ENCODE assay signal across 20 mouse cellular contexts in the genomic region with DNA sequence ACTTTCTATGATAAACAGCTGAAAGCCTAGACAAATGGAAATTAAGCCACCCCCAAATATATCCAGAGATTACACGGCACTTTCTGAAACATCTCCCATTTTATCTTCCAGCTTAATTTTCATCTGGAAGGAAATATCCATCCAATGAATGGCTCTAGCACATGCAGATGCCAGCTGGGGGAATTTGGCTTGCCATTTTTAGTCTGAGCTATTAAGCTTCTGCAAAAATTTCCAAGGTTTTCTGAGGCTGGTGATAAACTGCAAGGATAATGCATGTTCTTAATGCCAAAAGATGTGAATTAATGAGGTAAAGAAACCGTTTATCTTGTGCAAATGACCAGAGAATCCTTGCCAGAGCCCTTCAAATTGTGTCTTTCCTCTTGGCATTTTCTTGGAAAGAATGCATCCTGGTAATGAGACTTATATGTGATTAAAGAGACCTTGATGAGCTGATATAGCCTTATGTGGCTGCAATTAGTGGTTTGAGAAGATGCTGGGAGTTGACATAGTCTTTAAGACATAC.
"Had no signal": no experiment of that assay in that cellular context is flagged by ENCODE, and none has a peak within 500 bp of the region (broad histone marks: within the 10 kb centered on the region; RNA-seq: fewer than 3 reads in every experiment).

No protein-coding gene starts in this region.

- H3K36me3 ChIP-seq: kidney, embryonic 15.5 days; limb, embryonic 12.5 days; limb, embryonic 15.5 days; midbrain, embryonic 12.5 days; stomach, embryonic 15.5 days had no signal

- H3K27ac ChIP-seq: kidney, embryonic 15.5 days; limb, embryonic 12.5 days; limb, embryonic 15.5 days; liver, embryonic 14.5 days; macrophage; midbrain, embryonic 12.5 days; stomach, embryonic 15.5 days had no signal

- H3K4me2 ChIP-seq: kidney, embryonic 15.5 days; limb, embryonic 12.5 days; limb, embryonic 15.5 days; liver, embryonic 11.5 days; lung, embryonic 14.5 days; midbrain, embryonic 12.5 days; stomach, embryonic 15.5 days had no signal

- DNase-seq: kidney, adult 8-10 months; kidney, postnatal 10 days; kidney, postnatal 36 days; left cerebral cortex, postnatal 4 days; liver, postnatal 0 days; lung, embryonic 14.5 days; right cerebral cortex, postnatal 14 days; spleen, adult 18-20 months; thymus, adult 18-20 months; thymus, postnatal 36 days had no signal

- ATAC-seq: liver, postnatal 0 days; lung, postnatal 0 days; midbrain, embryonic 16.5 days had no signal

- H3K9ac ChIP-seq: kidney, embryonic 15.5 days; limb, embryonic 12.5 days; limb, embryonic 15.5 days; liver, embryonic 14.5 days; liver, postnatal 0 days; lung, embryonic 14.5 days; midbrain, embryonic 12.5 days; stomach, embryonic 15.5 days had no signal

- H3K27me3 ChIP-seq: kidney, embryonic 15.5 days; limb, embryonic 12.5 days; limb, embryonic 15.5 days; midbrain, embryonic 12.5 days; stomach, embryonic 15.5 days had no signal

- H3K4me1 ChIP-seq: kidney, embryonic 15.5 days; limb, embryonic 12.5 days; midbrain, embryonic 12.5 days; stomach, embryonic 15.5 days had no signal

- H3K9me3 ChIP-seq: kidney, embryonic 15.5 days; limb, embryonic 12.5 days; limb, embryonic 15.5 days; midbrain, embryonic 12.5 days; stomach, embryonic 15.5 days had no signal

- H3K4me3 ChIP-seq: kidney, embryonic 15.5 days; limb, embryonic 12.5 days; limb, embryonic 15.5 days; midbrain, embryonic 12.5 days; stomach, embryonic 15.5 days had no signal
